ENCODE assay signal across 24 mouse cellular contexts in genomic region chr12:105867646-105868045, GRCm38 (mm10).
"Had no signal": no experiment of that assay in that cellular context is flagged by ENCODE, and none has a peak within 500 bp of the region (broad histone marks: within the 10 kb centered on the region; RNA-seq: fewer than 3 reads in every experiment).

No protein-coding gene starts in this region.

- H3K27ac ChIP-seq: heart, adult 2 months; heart, embryonic 10.5 days; hindbrain, embryonic 10.5 days; hindbrain, embryonic 12.5 days; hindbrain, embryonic 14.5 days; intestine, embryonic 15.5 days; layer of hippocampus, adult 2 months; left cerebral cortex, adult 2 months; limb, embryonic 10.5 days; limb, embryonic 12.5 days; liver, embryonic 13.5 days; liver, embryonic 15.5 days had no signal

- H3K4me3 ChIP-seq: heart, adult 2 months; heart, embryonic 10.5 days; heart, embryonic 12.5 days; hindbrain, embryonic 10.5 days; hindbrain, embryonic 12.5 days; intestine, embryonic 15.5 days; layer of hippocampus, adult 2 months; left cerebral cortex, adult 2 months; limb, embryonic 10.5 days; limb, embryonic 12.5 days; liver, embryonic 13.5 days; liver, embryonic 15.5 days had no signal

- H3K4me1 ChIP-seq: heart, embryonic 12.5 days; liver, embryonic 15.5 days had no signal

- DNase-seq: gastrocnemius, postnatal 14 days; gastrocnemius, postnatal 36 days; heart, adult 11 months; heart, adult 2 months; heart, postnatal 10 days; heart, postnatal 4 days; kidney, adult 18-20 months; kidney, adult 8-10 months; kidney, postnatal 10 days; kidney, postnatal 25 days; kidney, postnatal 4 days; liver; liver, embryonic 13.5 days had no signal

- H3K27me3 ChIP-seq: intestine, embryonic 15.5 days; liver, embryonic 13.5 days; liver, embryonic 15.5 days had no signal
